Mouse (Mus musculus) megakaryocyte-erythroid progenitor cell, adult 5 weeks (primary cell): ENCODE data around the gene Olfr1382. TPM values are rescaled to one million over a fixed set of nuclear protein-coding genes. Genes with fewer than 3 reads are reported as not detected.

Experiments
- polyA plus RNA-seq: library from polyadenylated mRNA; stranded (reverse); fragments of >175 nt; gene quantifications from 2 replicates; pipeline ENCODE4 v1.2.3, GENCODE M21; 2012

Gene Olfr1382
- not detected in 2 replicates for polyA plus RNA-seq

GRCm38 (mm10) chr11:49527947-49528346 lies at the start of gene Olfr1382:
Gene Olfr1382, plus strand, starts transcription at chr11:49528247.

GRCm38 (mm10) chr11:49488770-49489169 lies 39.3 kb upstream of the Olfr1382 start, which contains the start of gene Olfr1385:
Gene Olfr1385, plus strand, starts transcription at chr11:49489070.

GRCm38 (mm10) chr11:49519348-49519747 lies 8.7 kb upstream of the Olfr1382 start, which contains the start of gene Olfr1383:
Gene Olfr1383, plus strand, starts transcription at chr11:49519648.

GRCm38 (mm10) chr11:49543149-49543548 lies 15.1 kb downstream of the Olfr1382 start, which contains the start of gene Olfr1381:
Gene Olfr1381, plus strand, starts transcription at chr11:49543449.

GRCm38 (mm10) chr11:49556578-49556977 lies 28.5 kb downstream of the Olfr1382 start, which contains the start of gene Olfr1380:
Gene Olfr1380, plus strand, starts transcription at chr11:49556878.

Other genes with a start within 250 kb of the Olfr1382 start
- not detected in 2 replicates for gene Olfr1393, start 249.9 kb upstream of the Olfr1382 start, polyA plus RNA-seq
- not detected in 2 replicates for gene Olfr1392, start 243.0 kb upstream of the Olfr1382 start, polyA plus RNA-seq
- not detected in 2 replicates for gene Olfr10, start 223.5 kb upstream of the Olfr1382 start, polyA plus RNA-seq
- 0.10 TPM in 1 of 2 replicates, not detected in the other for gene Olfr1391, start 205.5 kb upstream of the Olfr1382 start, polyA plus RNA-seq
- not detected in 2 replicates for gene Olfr1390, start 193.1 kb upstream of the Olfr1382 start, polyA plus RNA-seq
- not detected in 2 replicates for gene Olfr1389, start 105.2 kb upstream of the Olfr1382 start, polyA plus RNA-seq
- gene Olfr1388, start 91.6 kb upstream of the Olfr1382 start, polyA plus RNA-seq = not detected in 2 replicates
- gene Olfr1387, start 72.9 kb upstream of the Olfr1382 start, polyA plus RNA-seq = not detected in 2 replicates
- not detected in 2 replicates for gene Olfr1386, start 63.2 kb upstream of the Olfr1382 start, polyA plus RNA-seq
- 0.03 TPM in 1 of 2 replicates, not detected in the other for gene Olfr1385, start 39.2 kb upstream of the Olfr1382 start, polyA plus RNA-seq
- gene Olfr1384, start 21.5 kb upstream of the Olfr1382 start, polyA plus RNA-seq = not detected in 2 replicates
- gene Olfr1383, start 8.6 kb upstream of the Olfr1382 start, polyA plus RNA-seq = not detected in 2 replicates
- not detected in 2 replicates for gene Olfr1381, start 15.2 kb downstream of the Olfr1382 start, polyA plus RNA-seq
- not detected in 2 replicates for gene Olfr1380, start 28.6 kb downstream of the Olfr1382 start, polyA plus RNA-seq
- 0.21 and 0.26 TPM in 2 replicates for gene Flt4, start 81.0 kb downstream of the Olfr1382 start, polyA plus RNA-seq
- 0.26 TPM in 1 of 2 replicates, not detected in the other for gene Scgb3a1, start 135.4 kb downstream of the Olfr1382 start, polyA plus RNA-seq
- gene Cnot6, start 184.5 kb downstream of the Olfr1382 start, polyA plus RNA-seq = 17.9 and 26.8 TPM in 2 replicates